Mouse (Mus musculus) central nervous system, embryonic 14 days (tissue): ENCODE results near the gene Mst1. TPM values are rescaled to one million over a fixed set of nuclear protein-coding genes. Genes with fewer than 3 reads are reported as not detected.

ENCODE experiments used
- polyA plus RNA-seq: library from polyadenylated mRNA; depleted of rRNA; stranded (reverse); fragments of >200 nt; gene quantifications from 2 replicates; pipeline ENCODE4 v1.2.3, GENCODE M21; 2012; rRNA removed

The Mst1 gene
- polyA plus RNA-seq, result 0.05 and 0.11 TPM in 2 replicates

DNA sequence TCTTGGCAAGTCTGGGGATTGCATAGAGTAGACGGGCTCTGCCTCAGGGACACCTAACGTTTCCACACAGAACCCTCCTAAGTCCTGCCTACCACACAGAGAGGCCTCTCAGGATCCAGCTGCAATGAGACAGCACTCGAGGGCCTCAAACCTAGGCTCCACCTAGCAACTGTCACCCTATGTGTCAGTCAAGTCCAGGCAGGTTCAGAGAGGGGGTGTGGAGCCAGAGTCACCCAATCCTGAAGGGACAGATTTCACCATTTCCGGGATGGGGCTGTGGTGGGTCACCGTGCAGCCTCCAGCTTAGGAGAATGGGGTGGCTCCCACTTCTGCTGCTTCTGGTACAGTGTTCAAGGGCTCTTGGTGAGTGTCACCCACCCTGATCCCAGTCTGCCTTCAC lies at the start of gene Mst1:
Gene Mst1, plus strand, starts transcription at position 269 of the 400 bp plus-strand sequence.

DNA sequence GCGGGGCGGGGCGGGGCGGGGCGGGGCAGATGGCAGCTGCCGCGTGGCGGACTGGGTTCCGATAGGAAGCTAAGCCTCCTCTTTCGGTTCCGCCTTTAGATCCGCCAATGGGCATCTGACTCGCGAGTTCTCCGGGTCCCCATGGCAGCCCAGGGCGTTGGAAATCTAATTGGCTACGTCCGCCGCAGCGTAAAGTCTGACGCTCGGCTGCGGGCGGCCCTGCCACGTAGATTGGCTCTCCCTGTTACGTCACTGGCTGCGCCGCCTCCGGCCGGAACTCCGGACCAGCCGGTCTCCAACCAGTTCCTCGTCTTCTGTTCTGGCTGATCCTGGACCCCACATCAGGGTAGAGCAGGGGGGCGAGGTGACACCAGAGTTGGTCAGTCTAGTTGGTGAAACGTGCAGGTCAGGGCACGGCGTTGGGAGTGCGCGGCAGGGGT lies 31.2 kb upstream of the Mst1 start, which contains the start of gene Gmppb:
Gene Gmppb, plus strand, starts transcription at position 227 of the 440 bp plus-strand sequence.

DNA sequence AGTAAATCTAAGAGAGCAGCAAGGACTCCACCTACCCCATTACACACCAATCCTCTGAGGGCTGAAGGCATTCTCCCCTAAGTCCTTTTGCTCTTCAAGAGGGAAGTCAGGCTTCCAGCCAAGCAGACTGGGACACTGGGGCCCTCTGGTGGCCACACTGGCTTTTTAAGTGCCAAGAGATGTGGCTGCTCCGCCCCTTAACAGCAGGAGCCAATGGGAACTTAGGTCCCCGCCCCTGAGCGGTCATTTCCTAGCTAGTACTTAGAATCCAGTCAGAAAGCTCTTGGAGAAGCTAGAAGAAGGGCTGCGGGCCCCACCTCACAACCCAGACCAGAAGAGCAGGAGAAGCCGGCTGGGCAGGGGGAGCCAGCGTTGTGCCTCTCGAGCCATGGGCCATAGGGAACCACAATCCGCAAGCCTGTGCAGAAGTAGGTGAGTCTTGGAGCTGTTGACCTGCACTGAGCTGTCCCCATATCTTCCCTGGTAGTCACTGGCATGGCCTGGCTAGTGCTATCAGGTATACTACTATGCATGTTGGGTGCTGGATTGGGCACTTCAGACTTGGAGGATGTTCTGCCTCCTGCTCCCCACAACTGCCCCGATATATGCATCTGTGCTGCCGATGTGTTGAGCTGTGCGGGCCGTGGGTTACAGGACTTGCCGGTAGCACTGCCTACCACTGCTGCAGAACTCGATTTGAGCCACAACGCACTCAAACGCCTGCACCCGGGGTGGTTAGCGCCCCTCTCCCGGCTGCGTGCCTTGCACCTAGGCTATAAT lies 27.2 kb upstream of the Mst1 start, which contains the start of gene Amigo3:
Gene Amigo3, plus strand, starts transcription at position 275 of the 780 bp plus-strand sequence.

DNA sequence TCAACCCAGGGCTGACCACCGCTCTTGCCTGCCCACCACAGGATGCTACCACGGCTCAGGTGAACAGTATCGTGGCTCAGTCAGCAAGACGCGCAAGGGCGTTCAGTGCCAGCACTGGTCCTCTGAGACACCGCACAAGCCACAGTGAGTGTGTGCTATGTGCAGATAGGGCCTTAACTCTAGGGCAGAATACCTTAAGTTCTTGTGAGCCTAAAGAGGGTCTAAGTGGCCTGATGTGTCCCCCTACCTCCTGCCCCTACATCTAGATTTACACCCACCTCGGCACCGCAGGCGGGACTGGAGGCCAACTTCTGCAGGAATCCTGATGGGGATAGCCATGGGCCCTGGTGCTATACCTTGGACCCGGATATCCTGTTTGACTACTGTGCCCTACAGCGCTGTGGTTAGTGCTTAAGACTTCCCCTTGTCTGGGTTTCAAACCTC lies 2.8 kb downstream of the Mst1 start, which contains the start of gene Rnf123:
Gene Rnf123, minus strand, starts transcription at position 359 of the 444 bp plus-strand sequence.

DNA sequence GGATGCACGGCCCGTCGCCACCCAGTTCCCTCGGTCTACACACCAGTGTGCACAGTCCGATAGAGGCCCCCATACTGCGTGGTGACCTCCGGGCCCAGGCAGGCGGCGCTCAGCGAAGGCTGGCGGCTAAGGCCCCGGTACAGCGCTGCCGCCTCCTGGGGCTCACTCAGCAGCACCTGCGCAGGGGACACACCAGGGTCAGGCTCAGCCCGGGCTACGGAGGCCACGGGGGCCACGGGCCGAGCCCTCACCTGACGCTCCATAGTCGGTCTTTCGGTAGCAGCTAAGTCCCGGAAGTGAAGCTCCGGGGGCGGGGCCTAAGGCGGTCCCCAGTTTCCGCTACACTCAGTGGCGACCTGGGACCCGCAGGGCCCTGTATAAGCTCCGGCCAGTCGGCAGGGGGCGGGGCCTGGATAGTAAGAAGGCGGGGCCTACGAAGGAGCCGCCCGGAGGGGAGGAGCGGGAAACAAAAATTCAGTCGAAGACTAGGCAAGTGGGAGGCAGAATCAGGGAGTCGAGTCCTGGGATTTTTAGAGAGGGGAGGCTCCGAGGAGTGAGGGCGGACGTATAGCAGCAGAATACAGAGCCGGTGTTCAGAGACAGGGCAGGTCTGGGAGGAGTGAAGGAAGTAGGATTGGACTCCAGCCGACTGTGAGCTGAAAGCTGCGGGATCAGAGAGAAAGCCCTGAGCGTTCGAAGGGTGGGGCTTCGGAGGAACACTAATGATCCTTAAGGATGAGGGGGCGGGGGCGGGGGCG lies 14.1 kb downstream of the Mst1 start, which contains the start of gene Apeh:
Gene Apeh, minus strand, starts transcription at position 423 of the 758 bp plus-strand sequence.

Other genes starting within 250 kb of the Mst1 start
- gene Rbm6, start 207.2 kb upstream of the Mst1 start, polyA plus RNA-seq, result 91.0 and 99.6 TPM in 2 replicates
- 26.7 and 28.3 TPM in 2 replicates for gene Mon1a, start 192.3 kb upstream of the Mst1 start, polyA plus RNA-seq
- 4.7 and 6.4 TPM in 2 replicates for gene Mst1r, start 173.6 kb upstream of the Mst1 start, polyA plus RNA-seq
- gene Actl11, start 152.0 kb upstream of the Mst1 start, polyA plus RNA-seq, result not detected in 2 replicates
- 39.4 and 49.6 TPM in 2 replicates for gene Camkv, start 144.8 kb upstream of the Mst1 start, polyA plus RNA-seq
- gene Traip, start 130.3 kb upstream of the Mst1 start, polyA plus RNA-seq, result 10.0 and 10.4 TPM in 2 replicates
- gene Uba7, start 104.9 kb upstream of the Mst1 start, polyA plus RNA-seq, result 7.9 and 12.2 TPM in 2 replicates
- 1.3 and 3.4 TPM in 2 replicates for gene Gm20661, start 97.4 kb upstream of the Mst1 start, polyA plus RNA-seq
- 15.0 and 28.7 TPM in 2 replicates for gene Inka1, start 94.6 kb upstream of the Mst1 start, polyA plus RNA-seq
- 6.2 and 14.1 TPM in 2 replicates for gene Cdhr4, start 87.9 kb upstream of the Mst1 start, polyA plus RNA-seq
- gene Gm20662, start 84.1 kb upstream of the Mst1 start, polyA plus RNA-seq, result 1.7 and 3.8 TPM in 2 replicates
- gene Ip6k1, start 77.9 kb upstream of the Mst1 start, polyA plus RNA-seq, result 129 and 135 TPM in 2 replicates
- 19.9 and 21.8 TPM in 2 replicates for gene Gmppb, start 31.2 kb upstream of the Mst1 start, polyA plus RNA-seq
- gene Amigo3, start 27.3 kb upstream of the Mst1 start, polyA plus RNA-seq, result 3.4 and 3.7 TPM in 2 replicates
- gene Rnf123, start 2.9 kb downstream of the Mst1 start, polyA plus RNA-seq, result 78.9 and 79.2 TPM in 2 replicates
- gene Apeh, start 14.2 kb downstream of the Mst1 start, polyA plus RNA-seq, result 63.5 and 70.3 TPM in 2 replicates
- gene Bsn, start 109.9 kb downstream of the Mst1 start, polyA plus RNA-seq, result 17.6 and 21.0 TPM in 2 replicates
- 31.1 and 37.4 TPM in 2 replicates for gene Dag1, start 183.5 kb downstream of the Mst1 start, polyA plus RNA-seq
- 87.9 and 91.8 TPM in 2 replicates for gene Nicn1, start 210.0 kb downstream of the Mst1 start, polyA plus RNA-seq
- 64.2 and 65.5 TPM in 2 replicates for gene Amt, start 216.4 kb downstream of the Mst1 start, polyA plus RNA-seq
- gene Rhoa, start 225.7 kb downstream of the Mst1 start, polyA plus RNA-seq, result 212 and 233 TPM in 2 replicates
- gene Tcta, start 225.7 kb downstream of the Mst1 start, polyA plus RNA-seq, result 31.7 and 35.3 TPM in 2 replicates